Mouse (Mus musculus) embryo, embryonic 9.5 days (tissue): Measurements from ENCODE around the gene Lrrn4cl.
"Not testable (repeated sequence)": the region's sequence is repeated elsewhere in the genome, so short reads cannot be mapped to it uniquely, and the experiment has no call there.

Experiments used
- DNase-seq: peaks from one replicate; pipeline ENCODE4 v3.0.0-alpha.2; 2017; ENCODE audit errors: extremely low spot score

The Lrrn4cl gene

GRCm38 (mm10) chr19:8850402-8850901 lies at the start of gene Lrrn4cl:
Gene Lrrn4cl (plus strand): TSS chr19:8850768.
- DNase-seq = peak; percentile 44

- DNase-seq = peak; percentile 95
These were observed 48.3 kb upstream of the Lrrn4cl start, which contains the start of gene Zbtb3 for GRCm38 (mm10) chr19:8802130-8802821. Gene Zbtb3 (plus strand): TSS chr19:8802555.

- no peak for DNase-seq
These were observed 47.3 kb upstream of the Lrrn4cl start for GRCm38 (mm10) chr19:8803204-8803780.

- no peak for DNase-seq
These were observed 46.5 kb upstream of the Lrrn4cl start for GRCm38 (mm10) chr19:8803879-8804660.

GRCm38 (mm10) chr19:8806810-8807209 lies 43.8 kb upstream of the Lrrn4cl start:
- no peak for DNase-seq

- no peak for DNase-seq
These were observed 34.8 kb upstream of the Lrrn4cl start for GRCm38 (mm10) chr19:8815812-8816211.

- DNase-seq = no peak
These were observed 33.6 kb upstream of the Lrrn4cl start for GRCm38 (mm10) chr19:8817001-8817400.

- DNase-seq = no peak
These were observed 32.2 kb upstream of the Lrrn4cl start for GRCm38 (mm10) chr19:8818301-8818798.

GRCm38 (mm10) chr19:8818801-8819595 lies 31.6 kb upstream of the Lrrn4cl start, which contains the start of gene Ttc9c:
Gene Ttc9c (minus strand): TSS chr19:8819333.
- DNase-seq = peak; percentile 97

- DNase-seq = peak; percentile 96
These were observed 30.8 kb upstream of the Lrrn4cl start, which contains the start of gene Hnrnpul2 for GRCm38 (mm10) chr19:8819596-8820423. Gene Hnrnpul2 (plus strand): TSS chr19:8820010.

- DNase-seq = no peak
These were observed 30.1 kb upstream of the Lrrn4cl start for GRCm38 (mm10) chr19:8820424-8820956.

GRCm38 (mm10) chr19:8821146-8821545 lies 29.4 kb upstream of the Lrrn4cl start:
- no peak for DNase-seq

- no peak for DNase-seq
These were observed 27.9 kb upstream of the Lrrn4cl start for GRCm38 (mm10) chr19:8822696-8823095.

- no peak for DNase-seq
These were observed 20.9 kb upstream of the Lrrn4cl start, which contains the start of gene AC129217.1 for GRCm38 (mm10) chr19:8829660-8830059. Gene AC129217.1 (plus strand): TSS chr19:8829773.

GRCm38 (mm10) chr19:8830664-8831063 lies 19.9 kb upstream of the Lrrn4cl start:
- no peak for DNase-seq

- no peak for DNase-seq
These were observed 19.3 kb upstream of the Lrrn4cl start for GRCm38 (mm10) chr19:8831262-8831661.

- no peak for DNase-seq
These were observed 17.6 kb upstream of the Lrrn4cl start for GRCm38 (mm10) chr19:8832971-8833370.

- DNase-seq = not testable (repeated sequence)
These were observed 14.2 kb upstream of the Lrrn4cl start for GRCm38 (mm10) chr19:8836327-8836726.

- DNase-seq = peak; percentile 92
These were observed 13.2 kb upstream of the Lrrn4cl start, which contains the start of gene Bscl2 for GRCm38 (mm10) chr19:8837251-8837791. Gene Bscl2 (plus strand): TSS chr19:8837467.
